Mouse (Mus musculus) hematopoietic stem cell, adult 5-6 weeks (primary cell): ENCODE results near the gene Epha6. TPM values are rescaled to one million over a fixed set of nuclear protein-coding genes. Genes with fewer than 3 reads are reported as not detected.

Source experiments
- ATAC-seq, 2 experiments: fragments of 125-278 bp in 1 of 2; replicated peaks in 1 of 2; 2 replicates each; pipeline ENCODE4 v1.8.0; 2016 to 2017; ENCODE audit warnings: inconsistent platforms in 2 of 2, mild to moderate bottlenecking in 2 of 2, moderate number of reproducible peaks in 2 of 2, low read depth in 1 of 2, moderate TSS enrichment in 1 of 2; ENCODE audit not compliant: low FRiP score in 2 of 2, poor library complexity in 2 of 2, severe bottlenecking in 2 of 2, insufficient read depth in 1 of 2, low TSS enrichment in 1 of 2
- total RNA-seq: library from RNA; stranded (forward); fragments of 172-1452, 232-1000 nt; gene quantifications from 2 replicates; pipeline ENCODE4 v1.2.3, GENCODE M21; 2017

The Epha6 gene
- total RNA-seq, 1 experiment from 2014 or later, result not detected

DNA sequence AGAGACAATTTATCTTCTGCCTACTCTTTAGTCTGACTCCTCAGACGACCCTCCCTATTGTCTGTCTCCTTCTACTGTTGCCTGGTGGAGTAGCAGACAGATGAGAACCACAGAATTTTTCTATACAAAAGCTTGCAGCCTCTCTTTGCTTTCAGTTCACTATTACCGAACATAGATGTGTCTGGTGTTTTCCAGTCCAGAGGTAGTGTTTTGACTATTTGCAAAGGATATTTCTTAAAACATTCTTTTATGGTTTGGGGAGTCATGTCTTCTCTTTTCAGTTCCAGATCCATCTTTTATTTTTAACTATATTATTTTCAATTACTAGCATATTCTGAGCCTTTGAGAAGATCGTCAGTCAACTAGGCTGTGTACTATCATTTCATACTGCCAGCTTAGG is 989.7 kb downstream of the Epha6 start:
- no peak for ATAC-seq

GRCm38 (mm10) chr16:59610750-59611149 is 994.6 kb downstream of the Epha6 start:
- no peak for ATAC-seq

- peak; percentile 81 to 83 for ATAC-seq
Measured at GRCm38 (mm10) chr16:59604078-59604781, 1001.1 kb downstream of the Epha6 start.
